Mouse (Mus musculus) cerebellum, postnatal 14 days (tissue): ENCODE data around the gene Dad1.
A peak's percentile ranks its signal among the peaks of the same experiment; 100 is the strongest.
"Not testable (repeated sequence)": the region's sequence is repeated elsewhere in the genome, so short reads cannot be mapped to it uniquely, and the experiment has no call there.

Experiments used
- DNase-seq, 2 experiments: peaks; one replicate each; pipeline ENCODE4 v3.0.0; 2021; ENCODE audit warnings: mixed read lengths in 2 of 2

Dad1 gene

GRCm38 (mm10) chr14:54244183-54244582, 9.7 kb downstream of the Dad1 start:
- no peak for DNase-seq

GRCm38 (mm10) chr14:54240542-54240941, 13.4 kb downstream of the Dad1 start:
- DNase-seq = no peak

GRCm38 (mm10) chr14:54239002-54239736, 14.7 kb downstream of the Dad1 start:
- DNase-seq = peak; percentile 85 to 94

GRCm38 (mm10) chr14:54236881-54237280, 17.0 kb downstream of the Dad1 start:
- DNase-seq = no peak

GRCm38 (mm10) chr14:54235825-54236540, 17.9 kb downstream of the Dad1 start:
- no peak for DNase-seq

GRCm38 (mm10) chr14:54234231-54235040, 19.5 kb downstream of the Dad1 start:
- DNase-seq = no peak

- DNase-seq = no peak
These were observed 20.3 kb downstream of the Dad1 start for GRCm38 (mm10) chr14:54233559-54234143.

- no peak for DNase-seq
These were observed 20.9 kb downstream of the Dad1 start for GRCm38 (mm10) chr14:54232811-54233558.

GRCm38 (mm10) chr14:54232143-54232542, 21.8 kb downstream of the Dad1 start:
- no peak for DNase-seq

- no peak for DNase-seq
These were observed 22.5 kb downstream of the Dad1 start for GRCm38 (mm10) chr14:54231176-54231956.

GRCm38 (mm10) chr14:54230638-54231150, 23.2 kb downstream of the Dad1 start:
- no peak for DNase-seq

GRCm38 (mm10) chr14:54229849-54230248, 24.1 kb downstream of the Dad1 start:
- not testable (repeated sequence) for DNase-seq

- peak in 1 of 2 experiments; percentile 28 for DNase-seq
These were observed 24.8 kb downstream of the Dad1 start for GRCm38 (mm10) chr14:54228933-54229713.

GRCm38 (mm10) chr14:54228501-54228900, 25.4 kb downstream of the Dad1 start:
- no peak for DNase-seq

GRCm38 (mm10) chr14:54227911-54228451, 25.9 kb downstream of the Dad1 start:
- peak; percentile 82 to 85 for DNase-seq

GRCm38 (mm10) chr14:54226911-54227811, 26.7 kb downstream of the Dad1 start:
- DNase-seq = no peak

- no peak for DNase-seq
These were observed 28.2 kb downstream of the Dad1 start for GRCm38 (mm10) chr14:54225725-54226124.

- DNase-seq = no peak
These were observed 29.1 kb downstream of the Dad1 start for GRCm38 (mm10) chr14:54224484-54225467.
